Mouse (Mus musculus): ENCODE measurements around the gene Gm29797. TPM values are rescaled to one million over a fixed set of nuclear protein-coding genes. Genes with fewer than 3 reads are reported as not detected.
A peak's percentile ranks its signal among the peaks of the same experiment; 100 is the strongest.

Gene Gm29797
- polyA plus RNA-seq, 1 experiment from 2014 or later = not detected

DNA sequence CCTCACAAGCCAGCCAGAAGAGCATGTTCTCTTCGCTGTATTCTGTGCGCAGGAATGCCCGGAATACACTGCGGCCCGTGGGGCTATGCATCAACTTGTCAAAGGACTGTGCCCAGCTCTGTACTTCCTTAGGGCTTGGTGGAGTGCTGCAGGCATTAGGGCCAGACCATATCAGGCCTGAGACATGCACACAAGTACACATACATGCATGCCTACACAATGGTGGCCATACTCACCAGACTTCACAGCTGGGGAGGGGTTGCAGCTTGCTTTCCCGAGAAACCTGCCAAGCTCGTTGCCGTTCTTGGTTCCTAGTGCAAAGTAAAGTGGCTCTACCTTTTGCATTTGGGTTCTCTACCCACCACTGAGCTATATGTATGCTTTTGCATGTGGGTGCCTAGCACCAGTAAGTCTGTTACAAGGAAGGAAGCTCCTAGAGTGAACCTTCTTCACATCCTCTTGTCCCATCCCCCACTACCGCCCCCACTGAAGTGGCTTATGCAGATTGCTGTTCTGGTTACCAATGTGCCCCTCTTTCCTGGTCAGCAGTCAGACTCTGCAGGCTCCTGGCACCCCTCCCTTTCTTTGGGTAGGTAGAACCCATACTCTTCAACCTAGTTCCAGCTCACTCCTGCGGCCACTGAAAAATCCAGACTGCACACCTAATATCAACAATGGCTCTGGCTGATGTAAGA is 32.8 kb downstream of the Gm29797 start:
- Histone ChIP-seq H3K27ac (ENCODE audit: low read length) (no peak overlapping the region), H3K4me1 (ENCODE audit: insufficient read depth, low read depth, low read length) (peaks cover 6% of the 10 kb centered on the region; the same call in 1 of the 2 replicates), H3K36me3 (ENCODE audit: insufficient read depth, low read length) (peaks cover 14% of the 10 kb centered on the region; the same call in 1 of the 2 replicates), H3K9ac (replicated peaks; ENCODE audit: low read depth) (no peak overlapping the region), H3K9me3 (ENCODE audit: low read length) (no peaks in the 10 kb centered on the region), H3K4me2 (replicated peaks; ENCODE audit: low read depth, low read length) (no peak overlapping the region), H3K4me3 (ENCODE audit: low read depth, low read length) (no peak overlapping the region), H3K27me3 (replicated peaks; ENCODE audit: insufficient read depth, low read length) (no peaks in the 10 kb centered on the region)
- WGBS = 87% methylated on average over 10 of the region's 10 CpGs
- TF ChIP-seq EP300 (IDR thresholded peaks at IDR 0.05) (no peak), CTCF (IDR thresholded peaks at IDR 0.05) (no peak)
- ATAC-seq (no peak), DNase-seq (ENCODE audit: low spot score) (no peak)

DNA sequence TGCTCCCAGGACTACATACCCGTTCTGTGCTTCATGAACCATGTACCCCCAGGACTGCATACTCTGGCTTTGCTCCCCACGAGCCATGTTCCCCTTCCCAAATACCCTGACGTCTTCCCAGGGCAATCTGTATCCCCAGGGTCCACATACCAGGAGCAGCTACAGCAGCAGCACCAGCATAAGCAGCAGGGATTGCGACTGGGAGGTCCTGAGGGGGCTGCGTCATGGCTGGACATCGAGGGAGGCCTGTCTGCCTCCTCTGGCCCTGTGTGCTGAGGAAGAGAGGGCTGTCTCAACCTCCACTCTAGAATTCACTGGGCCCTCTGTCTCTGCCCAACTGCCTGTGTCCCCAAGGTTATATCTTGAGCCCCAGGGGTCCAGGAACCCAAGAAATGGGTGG is 34.2 kb downstream of the Gm29797 start:
- Histone ChIP-seq H3K4me3 (ENCODE audit: low read depth, low read length) (no peak overlapping the region), H3K9me3 (ENCODE audit: low read length) (no peaks in the 10 kb centered on the region), H3K4me1 (ENCODE audit: insufficient read depth, low read depth, low read length) (peaks cover 6% of the 10 kb centered on the region; the same call in 1 of the 2 replicates), H3K4me2 (replicated peaks; ENCODE audit: low read depth, low read length) (no peak overlapping the region), H3K36me3 (ENCODE audit: insufficient read depth, low read length) (peaks cover 14% of the 10 kb centered on the region; the same call in 1 of the 2 replicates), H3K9ac (replicated peaks; ENCODE audit: low read depth) (no peak overlapping the region), H3K27ac (ENCODE audit: low read length) (no peak overlapping the region), H3K27me3 (replicated peaks; ENCODE audit: insufficient read depth, low read length) (no peaks in the 10 kb centered on the region)
- no peak for TF ChIP-seq CTCF (IDR thresholded peaks at IDR 0.05)
- 84% methylated on average over 6 of the region's 6 CpGs for WGBS
- ATAC-seq = no peak
- DNase-seq (ENCODE audit: low spot score) = no peak

DNA sequence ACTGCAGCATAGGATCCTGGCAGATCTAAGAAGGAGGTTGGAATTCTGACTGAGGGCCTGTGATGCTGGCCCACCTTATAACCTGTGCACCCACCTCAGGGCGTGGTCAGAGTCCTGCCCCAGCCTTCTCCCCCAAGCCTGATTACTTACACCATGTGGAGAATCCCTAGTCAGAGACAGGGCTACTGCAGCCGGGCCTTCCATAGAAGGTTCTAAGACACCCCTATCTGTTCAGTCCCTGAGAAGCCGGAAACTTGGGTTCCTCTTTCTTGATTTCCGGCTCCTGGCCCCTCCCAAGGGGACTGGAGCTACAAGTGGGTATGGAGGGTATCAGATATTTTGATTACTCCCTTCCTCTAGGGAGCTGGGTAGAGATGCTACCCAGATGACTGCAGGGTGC is 34.7 kb downstream of the Gm29797 start:
- peaks cover 6% of the 10 kb centered on the region; the same call in 1 of the 2 replicates for H3K4me1 ChIP-seq (ENCODE audit: insufficient read depth, low read depth, low read length)
- no peak for DNase-seq (ENCODE audit: low spot score)
- H3K9ac ChIP-seq (replicated peaks; ENCODE audit: low read depth) = no peak overlapping the region

DNA sequence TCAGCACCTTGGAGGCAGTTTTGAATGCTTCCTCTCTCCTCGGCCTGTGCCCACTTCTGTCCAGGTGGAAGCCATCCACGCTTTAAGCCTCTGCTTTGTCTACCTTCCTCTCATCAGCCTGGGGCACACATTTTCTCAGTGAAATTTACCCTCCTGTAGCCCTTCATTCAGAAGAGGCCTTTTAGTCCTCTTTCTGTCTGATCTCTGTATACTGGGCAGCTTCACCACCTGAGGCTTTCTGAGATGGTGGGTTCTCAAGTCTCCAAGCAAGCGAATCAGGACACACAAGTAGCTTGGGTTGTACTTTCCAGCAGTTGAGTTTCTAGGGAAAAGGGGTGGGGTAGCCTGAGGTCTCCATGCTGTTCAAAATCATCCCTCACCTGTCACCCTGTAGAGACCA is 35.5 kb downstream of the Gm29797 start:
- no peak for ATAC-seq
- 81% methylated on average over 3 of the region's 3 CpGs for WGBS
- DNase-seq (ENCODE audit: low spot score) = no peak
- Histone ChIP-seq H3K9ac (replicated peaks; ENCODE audit: low read depth) (no peak overlapping the region), H3K4me1 (ENCODE audit: insufficient read depth, low read depth, low read length) (peaks cover 6% of the 10 kb centered on the region; the same call in 1 of the 2 replicates), H3K27ac (ENCODE audit: low read length) (no peak overlapping the region), H3K9me3 (ENCODE audit: low read length) (no peaks in the 10 kb centered on the region), H3K27me3 (replicated peaks; ENCODE audit: insufficient read depth, low read length) (no peaks in the 10 kb centered on the region), H3K4me3 (ENCODE audit: low read depth, low read length) (no peak overlapping the region), H3K36me3 (ENCODE audit: insufficient read depth, low read length) (peaks cover 14% of the 10 kb centered on the region; the same call in 1 of the 2 replicates), H3K4me2 (replicated peaks; ENCODE audit: low read depth, low read length) (peak overlapping the region; percentile 86; the same call in 1 of the 2 replicates)
- no peak for TF ChIP-seq EP300 (IDR thresholded peaks at IDR 0.05)
- TF ChIP-seq CTCF (IDR thresholded peaks at IDR 0.05) = no peak

More for the DNA sequence above, 34.7 kb downstream of the Gm29797 start:
- 80% methylated on average over 4 of the region's 4 CpGs for WGBS
- TF ChIP-seq CTCF (IDR thresholded peaks at IDR 0.05) = no peak
- no peak for TF ChIP-seq EP300 (IDR thresholded peaks at IDR 0.05)
- no peaks in the 10 kb centered on the region for H3K9me3 ChIP-seq (ENCODE audit: low read length)
- H3K4me2 ChIP-seq (replicated peaks; ENCODE audit: low read depth, low read length) = no peak overlapping the region
- H3K36me3 ChIP-seq (ENCODE audit: insufficient read depth, low read length) = peaks cover 14% of the 10 kb centered on the region; the same call in 1 of the 2 replicates
- no peaks in the 10 kb centered on the region for H3K27me3 ChIP-seq (replicated peaks; ENCODE audit: insufficient read depth, low read length)
- H3K27ac ChIP-seq (ENCODE audit: low read length) = no peak overlapping the region
- no peak overlapping the region for H3K4me3 ChIP-seq (ENCODE audit: low read depth, low read length)
- no peak for ATAC-seq

DNA sequence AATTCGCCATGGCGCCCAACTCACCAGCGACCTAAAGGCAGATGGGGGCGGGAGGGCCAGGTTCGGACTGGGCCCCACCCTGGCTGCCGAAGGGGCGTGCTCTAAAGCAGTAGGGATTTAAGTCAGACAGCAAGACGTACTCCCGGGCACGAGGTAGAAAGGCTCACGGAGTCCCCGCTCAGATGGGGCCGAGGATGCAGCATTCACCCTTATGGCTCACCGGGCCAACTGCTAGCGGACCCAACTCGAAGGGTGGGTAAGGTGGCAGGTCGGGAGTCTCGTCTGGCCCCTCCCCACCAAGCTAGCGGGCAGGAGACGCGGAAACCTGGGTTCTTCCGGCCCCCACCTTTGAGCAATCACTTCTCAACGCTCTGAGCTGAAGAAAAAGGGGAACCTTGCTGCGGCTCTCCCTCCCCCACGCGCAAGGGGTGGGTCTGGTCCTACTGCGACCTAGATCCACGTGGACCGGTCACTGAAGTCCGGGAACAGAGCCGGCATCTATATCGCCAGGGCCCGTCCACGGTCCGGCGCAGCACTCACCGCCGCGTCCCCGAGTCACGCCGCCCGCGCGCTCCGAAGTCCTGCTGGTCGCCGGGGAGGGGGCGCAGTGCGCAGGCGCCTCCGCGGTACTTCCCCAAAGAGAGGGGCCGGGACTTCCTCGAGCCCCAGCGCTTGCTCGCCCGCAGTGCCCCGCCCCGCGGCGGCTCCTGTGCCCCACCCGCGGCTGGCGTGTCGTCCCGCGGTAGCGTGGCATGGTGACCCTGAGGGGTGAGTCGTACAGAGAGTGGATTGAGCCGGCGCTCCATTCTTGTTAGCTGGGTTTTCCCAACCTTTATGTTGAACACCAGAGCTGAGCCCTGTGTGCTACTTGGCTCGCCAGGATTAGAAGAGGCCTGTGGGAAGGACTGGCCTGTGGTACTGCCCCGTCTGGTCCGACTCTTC is 36.8 kb downstream of the Gm29797 start, which contains the start of gene Rgs19:
TSS of gene Rgs19 (minus strand) at position 639 of the 942 bp plus-strand sequence.
- DNase-seq (ENCODE audit: low spot score) (peak; percentile 90), ATAC-seq (peak; percentile 93)
- H3K4me3 ChIP-seq (ENCODE audit: low read depth, low read length) = peak within 1 kb of the TSS; percentile 62
- H3K27me3 ChIP-seq (replicated peaks; ENCODE audit: insufficient read depth, low read length) = no peaks in the 10 kb centered on the region
- no peaks in the 10 kb centered on the region for H3K9me3 ChIP-seq (ENCODE audit: low read length)
- H3K4me1 ChIP-seq (ENCODE audit: insufficient read depth, low read depth, low read length) = peaks cover 6% of the 10 kb centered on the region; the same call in 1 of the 2 replicates
- under 1% methylated on average over 71 of the region's 75 CpGs for WGBS
- H3K9ac ChIP-seq (replicated peaks; ENCODE audit: low read depth) = peak within 1 kb of the TSS; percentile 51
- 0 out of 2 replicates have a peak, but pooled peaks cover 5% of the 10 kb centered on the region for H3K36me3 ChIP-seq (ENCODE audit: insufficient read depth, low read length)
- TF ChIP-seq EP300 (IDR thresholded peaks at IDR 0.05) (no peak), CTCF (IDR thresholded peaks at IDR 0.05) (peak; percentile 28)
- H3K4me2 ChIP-seq (replicated peaks; ENCODE audit: low read depth, low read length) = peak within 1 kb of the TSS; percentile 86
- peak within 1 kb of the TSS; percentile 43; the same call in 1 of the 2 replicates for H3K27ac ChIP-seq (ENCODE audit: low read length)

DNA sequence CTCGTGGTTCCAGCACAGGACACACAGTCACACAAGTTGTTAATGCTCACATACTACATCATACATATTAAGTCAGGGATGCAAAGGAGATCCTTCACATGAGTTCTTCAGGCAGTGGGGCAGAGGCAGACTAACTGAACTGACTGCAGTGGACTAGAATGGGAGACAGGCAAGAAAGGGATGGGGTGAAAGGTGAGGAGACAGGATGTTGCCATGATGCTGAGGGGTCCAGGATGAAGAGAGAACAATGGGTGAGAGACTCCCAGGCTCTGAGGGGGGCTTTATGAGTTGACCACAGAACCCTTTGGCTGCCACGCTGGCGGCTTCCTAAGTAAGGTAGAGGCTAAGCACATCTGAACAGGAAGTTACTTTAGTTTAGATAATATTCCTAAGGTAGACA is 37.7 kb downstream of the Gm29797 start:
- WGBS = 84% methylated on average over 3 of the region's 3 CpGs
- H3K4me2 ChIP-seq (replicated peaks; ENCODE audit: low read depth, low read length) = no peak overlapping the region
- H3K4me3 ChIP-seq (ENCODE audit: low read depth, low read length) = no peak overlapping the region

More for the DNA sequence above, 37.7 kb downstream of the Gm29797 start:
- H3K27me3 ChIP-seq (replicated peaks; ENCODE audit: insufficient read depth, low read length) = no peaks in the 10 kb centered on the region
- no peaks in the 10 kb centered on the region for H3K36me3 ChIP-seq (ENCODE audit: insufficient read depth, low read length)
- peaks cover 6% of the 10 kb centered on the region; the same call in 1 of the 2 replicates for H3K4me1 ChIP-seq (ENCODE audit: insufficient read depth, low read depth, low read length)
- no peak overlapping the region for H3K9ac ChIP-seq (replicated peaks; ENCODE audit: low read depth)
- TF ChIP-seq EP300 (IDR thresholded peaks at IDR 0.05) (no peak), CTCF (IDR thresholded peaks at IDR 0.05) (no peak)
- DNase-seq (ENCODE audit: low spot score) (no peak), ATAC-seq (no peak)
- H3K9me3 ChIP-seq (ENCODE audit: low read length) = no peaks in the 10 kb centered on the region
- H3K27ac ChIP-seq (ENCODE audit: low read length) = no peak overlapping the region

All from lung, postnatal 0 days (tissue).